Mouse (Mus musculus) bone marrow macrophage, adult 2 months (primary cell): ENCODE measurements around the gene Gm9945.

Source experiments
- CTCF ChIP-seq: IDR thresholded peaks from 2 replicates; pipeline ENCODE4 v1.5.1; 2012; ENCODE audit warnings: low read depth, mild to moderate bottlenecking, low read length, moderate library complexity
- POLR2A ChIP-seq: IDR thresholded peaks from 2 replicates; pipeline ENCODE4 v1.6.1; 2012; ENCODE audit warnings: mild to moderate bottlenecking, low read depth, low read length, borderline replicate concordance

DNA sequence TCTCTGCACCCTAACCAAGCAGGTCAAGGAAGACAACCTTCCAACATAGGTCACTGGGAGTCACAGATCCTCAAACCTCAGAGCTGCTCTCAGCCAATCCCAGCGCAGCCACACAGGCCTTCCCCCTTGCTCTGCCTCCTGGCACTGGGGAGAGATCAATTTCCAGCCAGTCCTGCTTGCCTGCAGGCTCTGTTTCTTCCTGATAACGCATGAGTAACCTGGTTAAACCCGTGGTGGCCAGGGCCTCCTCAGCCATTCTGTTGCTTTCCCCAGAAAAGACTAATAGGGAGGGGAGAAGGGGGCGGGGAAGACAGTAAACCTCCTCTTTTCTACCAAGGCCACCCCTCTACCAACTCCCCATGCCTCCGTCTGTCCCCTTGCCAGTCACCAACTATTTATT is 18.2 kb upstream of the Gm9945 start:
- TF ChIP-seq CTCF (no peak), POLR2A (no peak)
